Comparison of ENCODE assay signal across 12 mouse cellular contexts in genomic region chr7:112185226-112185745, GRCm38 (mm10). TPM values are rescaled to one million over a fixed set of nuclear protein-coding genes. Genes with fewer than 3 reads are reported as not detected.
DNase-seq lines count a peak whose midpoint lies in the region; ATAC-seq and TF ChIP-seq lines count a peak whose summit lies in the region.
"Had no signal": no experiment of that assay in that cellular context is flagged by ENCODE, and none has a peak within 500 bp of the region (broad histone marks: within the 10 kb centered on the region; RNA-seq: fewer than 3 reads in every experiment).

No protein-coding gene starts in this region.

- no peak for TF ChIP-seq POLR2A in kidney, adult 2 months (IDR thresholded peaks at IDR 0.05; ENCODE audit: low read depth, low read length)

- no peak for ATAC-seq in kidney, embryonic 16.5 days (ENCODE audit: low FRiP score, low TSS enrichment)
- ATAC-seq: activated CD4-positive, CD25-positive, alpha-beta regulatory T cell, adult 4 months had no signal

- H3K36me3 ChIP-seq in kidney, adult 2 months (ENCODE audit: control insufficient read depth, insufficient read depth, low read length): no peaks in the 10 kb centered on the region
- no peaks in the 10 kb centered on the region for H3K36me3 ChIP-seq in kidney, embryonic 16.5 days (ENCODE audit: insufficient read depth, low read length)
- H3K36me3 ChIP-seq: embryonic facial prominence, embryonic 12.5 days; heart, embryonic 15.5 days had no signal

- H3K4me2 ChIP-seq in kidney, embryonic 16.5 days (replicated peaks; ENCODE audit: low read depth, low read length): no peak overlapping the region
- H3K4me2 ChIP-seq: embryonic facial prominence, embryonic 12.5 days; heart, embryonic 15.5 days had no signal

- no peak for TF ChIP-seq CTCF in kidney, adult 2 months (conservative IDR thresholded peaks at IDR 0.05; ENCODE audit: insufficient read depth, insufficient read length, low read depth, low read length)

- peaks cover 4% of the 10 kb centered on the region; the same call in 1 of the 2 replicates for H3K4me1 ChIP-seq in kidney, adult 2 months (ENCODE audit: control insufficient read depth, insufficient read depth, low read length)
- peaks cover 10% of the 10 kb centered on the region for H3K4me1 ChIP-seq in kidney, embryonic 16.5 days (ENCODE audit: insufficient read depth, low read length)

- H3K9me3 ChIP-seq in kidney, embryonic 16.5 days (ENCODE audit: low read length): no peaks in the 10 kb centered on the region
- H3K9me3 ChIP-seq: embryonic facial prominence, embryonic 12.5 days; heart, embryonic 15.5 days had no signal

- 35% methylated on average over 9 of the region's 9 CpGs for WGBS in kidney, adult 2 months
- WGBS in kidney, embryonic 16.5 days: 38% methylated on average over 9 of the region's 9 CpGs

- peak; percentile 85 for DNase-seq in kidney, adult 2 months
- DNase-seq in adrenal gland, postnatal 14 days: peak; percentile 83
- peak; percentile 90 for DNase-seq in cerebellum, adult 9-10 months
- DNase-seq in kidney, adult 8-10 months: peak; percentile 66 to 76
- no peak for DNase-seq in right cerebral cortex, postnatal 25 days
- DNase-seq in frontal cortex, postnatal 10 days (ENCODE audit: low spot score in 2 of 2): no peak
- DNase-seq in spleen, postnatal 4 days (ENCODE audit: low spot score in 2 of 2): no peak
- DNase-seq: right cerebral cortex, postnatal 4 days had no signal

- no peak overlapping the region for H3K4me3 ChIP-seq in kidney, adult 2 months (ENCODE audit: insufficient read depth, low read depth, low read length)
- H3K4me3 ChIP-seq in kidney, embryonic 16.5 days (ENCODE audit: low read length): no peak overlapping the region
- H3K4me3 ChIP-seq: embryonic facial prominence, embryonic 12.5 days; heart, embryonic 15.5 days had no signal

- H3K9ac ChIP-seq in kidney, embryonic 16.5 days (replicated peaks; ENCODE audit: low read length): no peak overlapping the region
- H3K9ac ChIP-seq: embryonic facial prominence, embryonic 12.5 days; heart, embryonic 15.5 days had no signal

- no peak overlapping the region for H3K27ac ChIP-seq in kidney, adult 2 months (ENCODE audit: insufficient read depth, low read depth, low read length)
- no peak overlapping the region for H3K27ac ChIP-seq in kidney, embryonic 16.5 days (ENCODE audit: low read length)
- H3K27ac ChIP-seq: embryonic facial prominence, embryonic 12.5 days; heart, embryonic 15.5 days had no signal

- no peaks in the 10 kb centered on the region for H3K27me3 ChIP-seq in kidney, adult 2 months (replicated peaks; ENCODE audit: control insufficient read depth, insufficient read depth, low read length)
- no peaks in the 10 kb centered on the region for H3K27me3 ChIP-seq in kidney, embryonic 16.5 days (ENCODE audit: insufficient read depth, low read length)
- H3K27me3 ChIP-seq: embryonic facial prominence, embryonic 12.5 days; heart, embryonic 15.5 days had no signal

RNA-seq across cellular contexts. Expression of gene Dkk3, which starts 26.4 kb away (rescaled TPM):
- polyA plus RNA-seq in kidney, adult 2 months (2012; rRNA removed): 16.5 and 16.8 TPM in 2 replicates
- polyA plus RNA-seq in kidney, embryonic 16.5 days (2015; fragmentation: Nextera tagmentation; extraction: Ambion mirVana): 26.4 and 27.5 TPM in 2 replicates
- 10.3 and 13.7 TPM in 2 replicates for total RNA-seq in adrenal gland, postnatal 14 days (2021)

RNA-seq across cellular contexts. Expression of gene Mical2, which starts 40.4 kb away (rescaled TPM):
- polyA plus RNA-seq in kidney, adult 2 months (2012; rRNA removed): 6.6 and 7.3 TPM in 2 replicates
- polyA plus RNA-seq in kidney, embryonic 16.5 days (2015; fragmentation: Nextera tagmentation; extraction: Ambion mirVana): 7.9 and 8.3 TPM in 2 replicates
- total RNA-seq in adrenal gland, postnatal 14 days (2021): 16.5 TPM in 2 replicates

Comparison
In these comparisons a context has a peak if more than half of its experiments do, and no peak if none do; other contexts are left out.
1. DNase-seq: peak in kidney, adult 2 months (single experiment), adrenal gland, postnatal 14 days (single experiment), cerebellum, adult 9-10 months (single experiment) and kidney, adult 8-10 months (2 of 2); none in right cerebral cortex, postnatal 25 days (single experiment), frontal cortex, postnatal 10 days (0 of 2) and spleen, postnatal 4 days (0 of 2).